Comparison of ENCODE assay signal across 8 mouse cellular contexts in genomic region chr2:147454362-147455257, GRCm38 (mm10).
DNase-seq lines count a peak whose midpoint lies in the region; ATAC-seq and TF ChIP-seq lines count a peak whose summit lies in the region.

No protein-coding gene starts in this region.

- H3K4me2 ChIP-seq in midbrain, embryonic 13.5 days (replicated peaks) = peak overlapping the region; percentile 49
- H3K4me2 ChIP-seq in stomach, postnatal 0 days (replicated peaks; ENCODE audit: low read depth) = peak overlapping the region; percentile 26; the same call in 1 of the 2 replicates
- no peak overlapping the region for H3K4me2 ChIP-seq in intestine, postnatal 0 days (replicated peaks; ENCODE audit: low read depth)

- no peak for TF ChIP-seq EP300 in stomach, postnatal 0 days (optimal IDR thresholded peaks at IDR 0.05)

- 42% methylated on average over 18 of the region's 18 CpGs for WGBS in midbrain, embryonic 13.5 days
- WGBS in stomach, postnatal 0 days = 45% methylated on average over 18 of the region's 18 CpGs
- 62% methylated on average over 18 of the region's 18 CpGs for WGBS in intestine, postnatal 0 days

- peak overlapping the region; percentile 33 for H3K4me3 ChIP-seq in midbrain, embryonic 13.5 days (replicated peaks)
- H3K4me3 ChIP-seq in stomach, postnatal 0 days (ENCODE audit: low read depth, low read length) = no peak overlapping the region
- H3K4me3 ChIP-seq in intestine, postnatal 0 days (ENCODE audit: low read depth, low read length) = no peak overlapping the region

- peaks cover 7% of the 10 kb centered on the region; the same call in 1 of the 2 replicates for H3K4me1 ChIP-seq in midbrain, embryonic 13.5 days (replicated peaks)
- H3K4me1 ChIP-seq in stomach, postnatal 0 days (replicated peaks; ENCODE audit: control insufficient read depth, insufficient read depth) = no peaks in the 10 kb centered on the region
- no peaks in the 10 kb centered on the region for H3K4me1 ChIP-seq in intestine, postnatal 0 days (replicated peaks; ENCODE audit: control insufficient read depth, insufficient read depth, low read length)

- peak; percentile 25 for DNase-seq in layer of hippocampus, adult 11-12 months (ENCODE audit: low spot score)
- no peak for DNase-seq in layer of hippocampus, adult 9-10 months (ENCODE audit: low spot score)
- DNase-seq in layer of hippocampus, adult 9-11 months = peak; percentile 21
- DNase-seq in stomach, postnatal 0 days (ENCODE audit: low spot score) = no peak
- no peak for DNase-seq in yolk sac, embryonic 10.5 days (ENCODE audit: low spot score)
- DNase-seq in kidney, postnatal 10 days = no peak

- no peaks in the 10 kb centered on the region; the same call in 1 of the 2 replicates for H3K27me3 ChIP-seq in midbrain, embryonic 13.5 days
- H3K27me3 ChIP-seq in stomach, postnatal 0 days (ENCODE audit: control insufficient read depth, insufficient read depth, low read length) = no peaks in the 10 kb centered on the region
- no peaks in the 10 kb centered on the region for H3K27me3 ChIP-seq in intestine, postnatal 0 days (replicated peaks; ENCODE audit: control insufficient read depth, insufficient read depth, low read length)

- peak overlapping the region; percentile 53 for H3K9ac ChIP-seq in midbrain, embryonic 13.5 days (replicated peaks)
- no peak overlapping the region for H3K9ac ChIP-seq in stomach, postnatal 0 days (ENCODE audit: low read length)
- no peak overlapping the region for H3K9ac ChIP-seq in intestine, postnatal 0 days (ENCODE audit: low read depth, low read length)

- no peak for TF ChIP-seq CTCF in stomach, postnatal 0 days (IDR thresholded peaks at IDR 0.05; ENCODE audit: low read depth)
- no peak for TF ChIP-seq CTCF in intestine, postnatal 0 days (IDR thresholded peaks at IDR 0.05; ENCODE audit: low read depth)

- H3K36me3 ChIP-seq in midbrain, embryonic 13.5 days = no peaks in the 10 kb centered on the region
- H3K36me3 ChIP-seq in stomach, postnatal 0 days (ENCODE audit: control insufficient read depth, insufficient read depth, low read length) = no peaks in the 10 kb centered on the region
- no peaks in the 10 kb centered on the region for H3K36me3 ChIP-seq in intestine, postnatal 0 days (ENCODE audit: control insufficient read depth, insufficient read depth)

- ATAC-seq in midbrain, embryonic 13.5 days = peak; percentile 92
- no peak for ATAC-seq in stomach, postnatal 0 days (ENCODE audit: low FRiP score, low TSS enrichment)
- ATAC-seq in intestine, postnatal 0 days = no peak

- no peak overlapping the region; the same call in 1 of the 2 replicates for H3K27ac ChIP-seq in midbrain, embryonic 13.5 days
- no peak overlapping the region for H3K27ac ChIP-seq in stomach, postnatal 0 days (replicated peaks)
- H3K27ac ChIP-seq in intestine, postnatal 0 days (ENCODE audit: low read depth, low read length) = no peak overlapping the region

- no peaks in the 10 kb centered on the region for H3K9me3 ChIP-seq in midbrain, embryonic 13.5 days
- no peaks in the 10 kb centered on the region for H3K9me3 ChIP-seq in stomach, postnatal 0 days (ENCODE audit: control insufficient read depth, low read length)
- H3K9me3 ChIP-seq in intestine, postnatal 0 days (ENCODE audit: control insufficient read depth) = no peaks in the 10 kb centered on the region

Comparison
In these comparisons a context has a peak if more than half of its experiments do, and no peak if none do; other contexts are left out.
1. DNase-seq: peak in layer of hippocampus, adult 11-12 months (single experiment) and layer of hippocampus, adult 9-11 months (single experiment); none in layer of hippocampus, adult 9-10 months (single experiment), stomach, postnatal 0 days (single experiment), yolk sac, embryonic 10.5 days (single experiment) and kidney, postnatal 10 days (single experiment).